Mouse (Mus musculus) ovary, adult 18-20 months (tissue): ENCODE data around the gene Wnk2.

Source experiments
- DNase-seq: peaks from one replicate; pipeline ENCODE4 v3.0.0; 2022; ENCODE audit warnings: low spot score, mixed read lengths

The Wnk2 gene

DNA sequence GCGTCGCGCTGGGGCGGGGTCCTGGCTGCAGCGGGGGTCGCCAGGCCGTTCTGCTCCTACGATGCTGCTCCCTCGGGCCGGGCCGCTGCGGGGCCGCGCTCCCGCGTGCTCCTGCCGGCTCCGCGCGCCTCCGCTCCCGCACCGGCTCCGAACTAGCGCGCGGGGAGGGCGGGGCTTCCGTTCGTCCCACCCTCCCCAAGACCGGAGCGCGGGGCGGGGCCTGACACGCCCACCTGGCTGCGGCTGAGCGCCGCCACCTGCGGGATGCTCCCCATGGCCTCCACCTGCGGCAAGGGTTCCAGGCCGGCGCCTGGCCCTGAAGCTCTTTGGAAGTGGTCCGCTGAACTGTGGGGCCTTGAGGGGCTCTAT is at the start of gene Wnk2:
Gene Wnk2 (minus strand): TSS at position 157 of the 369 bp plus-strand sequence.
- peak; percentile 35 for DNase-seq

DNA sequence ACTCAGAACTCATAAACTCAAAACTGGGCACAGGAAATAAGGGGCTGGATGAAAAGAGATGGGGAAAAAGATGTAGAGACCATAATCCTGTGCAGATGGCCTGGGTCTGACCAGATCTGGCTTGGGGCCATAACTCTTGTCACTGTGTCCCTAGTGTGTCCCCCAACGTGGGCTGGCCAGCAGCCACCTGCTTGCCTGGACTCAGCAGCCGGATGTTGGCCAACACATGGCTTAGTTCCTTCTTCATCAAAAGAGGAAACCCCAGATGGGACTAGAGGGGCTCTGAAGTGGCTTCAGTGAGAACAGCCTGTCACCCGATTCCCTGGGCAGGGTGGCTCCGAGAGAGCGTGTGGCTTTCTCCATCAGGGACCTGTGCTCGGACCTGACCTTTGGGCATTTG is 49.0 kb upstream of the Wnk2 start:
- DNase-seq = no peak

GRCm38 (mm10) chr13:49196211-49196610 is 48.4 kb upstream of the Wnk2 start:
- DNase-seq = no peak

DNA sequence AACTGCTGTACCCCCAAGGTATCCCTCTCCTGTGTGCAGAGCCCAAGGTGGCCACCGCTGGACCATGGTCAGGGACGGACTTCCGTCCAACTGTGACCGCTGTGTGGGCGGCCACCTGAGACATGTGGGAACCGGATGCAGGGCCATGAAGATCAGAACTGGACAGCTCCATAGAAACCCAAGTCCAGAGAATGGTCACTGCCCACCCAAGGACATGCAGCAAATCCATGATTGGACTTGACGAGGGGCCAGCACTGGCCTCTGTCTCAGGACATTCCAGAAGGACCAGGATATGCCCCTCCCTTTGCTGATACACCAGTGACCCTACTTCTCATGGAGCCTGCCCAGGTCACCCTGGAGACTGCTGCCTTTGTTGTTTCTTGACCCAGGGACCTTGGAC is 47.8 kb upstream of the Wnk2 start:
- DNase-seq = no peak

DNA sequence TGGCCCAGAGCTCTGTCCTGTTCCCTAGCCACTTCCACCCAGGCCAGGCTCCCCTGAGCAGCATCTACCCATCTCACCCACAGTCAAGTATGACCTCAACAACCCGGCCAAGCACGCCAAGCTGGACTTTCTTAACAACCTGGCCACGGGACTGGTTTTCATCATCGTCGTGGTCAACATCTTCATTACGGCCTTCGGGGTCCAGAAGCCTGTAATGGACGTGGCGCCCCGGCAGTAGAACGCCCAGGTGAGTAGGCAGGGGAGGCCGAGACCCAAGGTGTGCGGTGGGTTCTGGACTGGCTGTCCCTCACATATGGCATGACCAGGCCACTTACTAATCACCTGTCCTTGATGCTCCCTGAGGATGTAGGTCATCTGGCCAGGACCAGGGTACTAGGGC is 47.0 kb upstream of the Wnk2 start:
- no peak for DNase-seq

DNA sequence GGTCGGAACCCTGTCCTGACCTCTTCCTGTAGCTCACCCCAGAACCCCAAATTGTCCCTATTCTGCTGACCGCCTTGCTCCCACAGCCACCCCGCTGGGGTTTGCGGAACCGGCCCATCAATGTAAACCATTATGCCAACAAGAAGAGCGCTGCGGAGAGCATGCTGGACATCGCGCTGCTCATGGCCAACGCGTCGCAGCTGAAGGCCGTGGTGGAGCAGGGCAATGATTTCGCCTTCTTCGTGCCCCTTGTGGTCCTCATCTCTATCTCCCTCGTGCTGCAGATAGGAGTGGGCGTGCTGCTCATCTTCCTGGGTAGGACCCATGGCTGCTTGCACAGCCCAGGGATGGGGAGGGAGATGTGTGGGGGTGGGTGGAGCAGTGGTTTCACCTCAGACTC is 45.8 kb upstream of the Wnk2 start:
- no peak for DNase-seq

GRCm38 (mm10) chr13:49192156-49192855 is 44.5 kb upstream of the Wnk2 start:
- DNase-seq = no peak

- DNase-seq = no peak
These were observed 43.8 kb upstream of the Wnk2 start for GRCm38 (mm10) chr13:49191673-49192035.

DNA sequence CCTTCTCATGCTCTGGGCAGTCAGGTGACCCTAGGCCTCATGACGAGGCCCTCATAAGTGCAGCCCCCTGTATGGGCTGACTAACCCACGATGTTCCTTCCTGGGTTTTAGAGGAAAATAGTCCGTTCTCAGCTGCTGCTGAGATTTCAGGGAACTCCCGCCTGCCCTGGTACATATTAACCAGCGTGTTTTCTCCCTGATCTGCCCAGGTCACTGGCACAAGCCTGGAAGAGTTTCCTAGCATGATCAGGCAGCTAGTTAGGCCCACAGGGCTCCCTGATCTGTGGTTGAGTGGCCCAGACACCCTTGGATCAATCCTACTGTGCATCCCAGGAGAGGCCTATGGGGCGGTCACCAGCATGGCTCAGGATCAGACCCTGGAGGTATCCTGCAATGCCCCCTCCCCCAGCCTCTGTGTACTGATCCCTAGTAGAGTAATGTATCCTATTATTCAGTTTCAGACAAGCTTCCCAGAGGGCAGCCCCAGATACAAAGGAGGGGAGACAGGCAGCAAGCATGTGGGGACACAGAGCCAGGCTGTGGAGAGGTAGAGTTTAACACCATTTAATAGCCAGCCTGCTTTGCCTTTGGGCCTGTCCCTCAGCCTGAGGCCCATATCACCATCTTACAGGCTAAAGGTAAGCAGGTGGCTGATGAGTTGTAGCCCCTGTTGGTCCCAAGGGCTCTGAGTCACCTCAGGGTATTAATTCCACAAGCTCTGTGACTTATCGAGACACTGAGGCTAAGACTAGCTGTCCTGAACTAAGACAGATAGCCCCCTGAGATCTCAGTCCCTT is 43.3 kb upstream of the Wnk2 start:
- no peak for DNase-seq

DNA sequence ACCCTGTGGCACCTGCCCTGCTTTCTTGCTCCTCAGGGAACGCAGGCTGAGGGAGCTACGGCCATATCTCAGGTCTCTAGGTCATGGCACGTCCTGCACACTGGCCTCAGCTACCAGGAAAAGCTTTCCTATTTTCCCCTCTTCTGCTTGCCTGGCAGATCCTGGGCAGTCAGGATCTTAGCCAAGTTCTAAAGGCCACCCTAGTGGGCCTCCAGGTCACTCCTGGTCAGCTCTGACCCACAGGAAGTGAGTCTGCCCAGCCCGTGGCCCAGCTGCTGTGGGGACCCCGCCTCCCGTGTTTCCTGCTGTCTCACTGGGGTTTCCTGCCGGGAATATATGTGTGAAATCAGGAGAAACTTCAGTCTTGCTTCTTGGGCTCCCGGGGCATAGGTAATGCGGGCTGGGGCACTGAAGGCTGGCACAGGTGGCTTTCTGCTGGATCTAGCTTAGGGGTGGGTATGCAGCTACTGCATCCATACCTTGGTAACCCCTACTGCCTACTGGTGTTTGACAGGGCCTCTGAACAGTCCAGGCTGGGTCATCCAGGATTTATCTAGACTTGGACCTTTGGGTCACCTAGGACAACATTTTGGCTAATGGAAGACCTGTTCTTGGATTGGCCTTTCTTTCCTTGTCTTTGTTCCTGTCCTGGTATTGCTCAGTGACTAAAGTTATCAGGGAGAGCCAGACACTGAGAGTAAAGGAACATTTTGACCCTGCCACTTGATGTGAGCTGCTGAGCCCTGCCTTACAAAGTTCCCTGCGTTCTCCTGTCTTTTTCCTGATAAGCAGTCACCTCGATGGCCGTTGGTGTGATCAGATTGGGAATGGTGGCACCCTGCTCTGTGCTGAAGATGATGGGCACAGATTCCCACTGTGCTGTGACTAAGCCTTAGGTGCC is 42.4 kb upstream of the Wnk2 start:
- no peak for DNase-seq

GRCm38 (mm10) chr13:49188966-49189360 is 41.1 kb upstream of the Wnk2 start:
- DNase-seq = no peak

- DNase-seq = no peak
These were observed 40.6 kb upstream of the Wnk2 start for GRCm38 (mm10) chr13:49188219-49188965.

DNA sequence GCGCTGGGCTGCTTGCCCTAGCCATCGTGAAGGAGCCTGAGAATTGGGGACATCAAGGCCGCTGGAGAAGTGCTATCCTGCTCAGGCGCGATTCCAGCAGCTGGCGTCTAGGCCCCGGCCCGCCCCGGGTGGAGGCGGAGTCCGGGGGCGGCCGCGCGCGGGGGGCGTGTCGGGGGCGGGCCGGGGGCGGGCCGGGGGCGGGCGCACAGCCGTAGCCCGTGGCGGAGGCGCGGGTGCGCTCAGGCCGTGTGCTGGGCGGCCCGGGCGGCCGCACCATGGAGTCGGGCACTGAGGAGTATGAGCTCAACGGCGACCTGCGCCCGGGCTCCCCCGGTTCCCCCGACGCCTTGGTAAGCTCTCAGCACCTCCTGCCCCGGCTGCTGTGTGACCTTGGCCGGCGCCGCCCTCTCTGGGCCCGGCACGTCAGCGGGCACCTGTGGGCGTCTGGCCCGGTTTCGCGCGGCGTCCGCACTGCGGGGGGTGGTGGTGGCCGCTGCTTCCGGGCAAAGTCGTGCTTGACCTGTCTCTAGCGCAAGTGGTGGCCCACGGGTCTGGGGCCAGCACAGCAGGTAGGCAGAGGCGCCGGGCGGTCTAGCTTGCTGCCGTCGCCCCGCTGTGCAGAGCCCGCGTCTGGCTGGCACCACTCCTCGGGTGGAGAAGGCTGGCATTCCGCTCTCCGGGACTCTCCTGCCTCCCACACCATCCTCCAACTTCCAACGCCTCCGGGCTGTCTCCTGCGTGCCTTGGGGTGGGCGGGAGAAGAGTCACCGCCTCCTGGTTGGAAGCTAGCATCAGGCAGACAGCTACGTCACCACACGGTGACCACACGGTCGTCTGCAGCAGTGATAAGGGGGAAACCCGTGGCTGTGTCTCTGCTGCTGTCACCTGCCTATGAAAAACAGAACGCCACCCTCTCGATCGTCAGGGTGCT is 39.7 kb upstream of the Wnk2 start, which contains the start of gene Ninj1:
Gene Ninj1 (plus strand): TSS at position 198 of the 931 bp plus-strand sequence.
- peak; percentile 82 for DNase-seq

DNA sequence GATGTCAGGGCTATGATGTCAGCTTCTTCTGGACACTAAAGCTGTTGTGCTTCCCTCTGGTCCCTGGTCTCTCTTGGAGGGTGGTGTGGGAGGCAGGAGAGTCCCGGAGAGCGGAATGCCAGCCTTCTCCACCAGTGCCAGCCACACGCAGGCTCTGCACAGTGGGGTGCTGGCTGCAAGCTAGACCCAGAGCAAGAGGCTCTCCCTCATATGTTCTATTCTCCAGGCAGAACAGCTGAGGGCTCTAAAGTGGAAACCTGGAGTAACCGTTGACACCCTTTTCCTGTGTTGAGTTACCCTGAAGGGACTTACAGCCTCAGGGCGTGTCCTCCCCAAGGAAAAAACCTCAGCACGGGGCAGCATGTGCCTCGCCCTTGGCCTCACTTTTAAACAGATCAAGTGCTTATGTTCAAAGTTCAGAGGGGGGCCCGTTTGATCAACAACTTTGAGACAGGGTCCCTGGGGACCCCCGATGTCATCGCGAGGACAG is 39.0 kb upstream of the Wnk2 start:
- DNase-seq = no peak

- no peak for DNase-seq
These were observed 35.8 kb upstream of the Wnk2 start for GRCm38 (mm10) chr13:49183646-49184045.

- no peak for DNase-seq
These were observed 35.3 kb upstream of the Wnk2 start for GRCm38 (mm10) chr13:49183161-49183560.

DNA sequence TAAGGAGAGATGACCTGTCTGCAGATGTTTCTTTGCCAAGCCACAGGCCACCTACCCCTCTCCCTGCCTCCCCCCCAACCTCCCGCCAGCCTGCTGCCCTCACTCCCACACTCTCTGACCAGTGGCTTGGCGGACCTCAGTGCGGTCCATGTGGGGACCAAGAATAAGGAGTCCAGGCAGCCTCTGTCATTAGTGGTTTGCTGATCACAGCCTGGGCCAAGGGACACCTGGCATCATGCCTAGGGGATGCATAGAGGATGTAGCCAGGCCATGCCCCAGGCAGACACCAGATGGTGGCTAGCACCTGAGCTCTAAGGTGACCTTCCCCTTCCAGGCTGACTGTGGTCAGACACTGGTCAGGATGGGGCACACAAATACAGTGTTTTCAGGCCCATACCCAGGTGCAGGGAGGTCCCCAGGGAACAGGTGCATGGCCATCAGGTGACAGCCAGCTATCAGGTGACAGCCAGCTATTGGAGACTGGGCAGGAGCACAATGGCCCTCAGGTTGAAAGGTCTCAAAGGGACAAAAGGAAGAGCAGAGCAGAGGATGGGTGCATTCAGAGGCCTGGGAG is 33.7 kb upstream of the Wnk2 start:
- DNase-seq = no peak

DNA sequence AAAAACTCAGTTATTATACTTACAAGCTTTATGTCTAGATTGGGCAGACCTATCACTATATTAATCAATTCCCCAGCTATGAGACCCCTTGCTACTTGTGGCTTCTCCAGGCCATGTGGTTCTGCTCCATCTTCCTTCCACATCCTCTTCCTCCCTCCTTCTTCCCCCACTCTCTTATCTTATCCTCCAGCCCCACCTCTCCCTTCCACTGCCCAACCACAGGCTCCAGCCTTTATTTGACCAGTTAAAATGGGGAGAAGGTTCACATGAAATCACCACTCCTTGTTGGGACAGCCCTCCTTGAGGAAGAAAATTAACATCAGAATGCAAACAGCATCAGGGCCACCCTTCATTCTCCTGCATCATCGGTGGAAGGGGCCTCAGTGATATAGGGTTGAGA is 32.9 kb upstream of the Wnk2 start:
- DNase-seq = no peak

GRCm38 (mm10) chr13:49180274-49180673 is 32.5 kb upstream of the Wnk2 start:
- DNase-seq = no peak
